Mouse (Mus musculus) hindbrain, embryonic 15.5 days (tissue): ENCODE results near the gene Sprr2b. TPM values are rescaled to one million over a fixed set of nuclear protein-coding genes. Genes with fewer than 3 reads are reported as not detected.

Source experiments
- ATAC-seq: fragments of 200-750 bp; cut with Nextera tagmentation; 2 replicates; pipeline ENCODE4 v1.8.0; 2017; ENCODE audit warnings: low read depth, moderate number of reproducible peaks, moderate TSS enrichment; ENCODE audit not compliant: low FRiP score
- H3K27ac ChIP-seq: fragments of 300-500 bp; sonication (generic); replicated peaks from 2 replicates; pipeline ENCODE4 v1.5.1; 2015; ENCODE audit warnings: mild to moderate bottlenecking, inconsistent platforms
- H3K27me3 ChIP-seq: fragments of 300-500 bp; sonication (generic); 2 replicates; pipeline ENCODE4 v1.6.1; 2015; ENCODE audit warnings: control low read depth, inconsistent platforms
- H3K36me3 ChIP-seq: fragments of 300-500 bp; sonication (generic); 2 replicates; pipeline ENCODE4 v1.6.1; 2015; ENCODE audit warnings: control low read depth, inconsistent platforms
- H3K4me1 ChIP-seq: fragments of 300-500 bp; sonication (generic); replicated peaks from 2 replicates; pipeline ENCODE4 v1.6.1; 2015; ENCODE audit warnings: control low read depth, inconsistent platforms
- H3K4me2 ChIP-seq: fragments of 300-500 bp; sonication (generic); 2 replicates; pipeline ENCODE4 v1.6.1; 2015; ENCODE audit warnings: moderate library complexity, mild to moderate bottlenecking, inconsistent platforms
- H3K4me3 ChIP-seq: fragments of 300-500 bp; sonication (generic); 2 replicates; pipeline ENCODE4 v1.5.1; 2015; ENCODE audit warnings: mild to moderate bottlenecking, inconsistent platforms
- H3K9ac ChIP-seq: fragments of 300-500 bp; sonication (generic); 2 replicates; pipeline ENCODE4 v1.6.1; 2015; ENCODE audit warnings: inconsistent platforms
- H3K9me3 ChIP-seq: fragments of 300-500 bp; sonication (generic); 2 replicates; pipeline ENCODE4 v1.6.1; 2016; ENCODE audit warnings: control low read depth, inconsistent platforms
- WGBS: fragments of 180-500 bp; shearing (Covaris S2); methylation state at CpG from one replicate; pipeline ENCODE4 v1.1.7; 2015; 5-methylcytosine and 5-hydroxymethylcytosine counted together
- polyA plus RNA-seq: library from polyadenylated mRNA; unstranded; fragments of >200 nt; fragmentation: Nextera tagmentation; extraction: Ambion mirVana; gene quantifications from 2 replicates; pipeline ENCODE4 v1.2.1, GENCODE M21; 2015

Sprr2b gene
- polyA plus RNA-seq, 1 experiment from 2014 or later: not detected

DNA sequence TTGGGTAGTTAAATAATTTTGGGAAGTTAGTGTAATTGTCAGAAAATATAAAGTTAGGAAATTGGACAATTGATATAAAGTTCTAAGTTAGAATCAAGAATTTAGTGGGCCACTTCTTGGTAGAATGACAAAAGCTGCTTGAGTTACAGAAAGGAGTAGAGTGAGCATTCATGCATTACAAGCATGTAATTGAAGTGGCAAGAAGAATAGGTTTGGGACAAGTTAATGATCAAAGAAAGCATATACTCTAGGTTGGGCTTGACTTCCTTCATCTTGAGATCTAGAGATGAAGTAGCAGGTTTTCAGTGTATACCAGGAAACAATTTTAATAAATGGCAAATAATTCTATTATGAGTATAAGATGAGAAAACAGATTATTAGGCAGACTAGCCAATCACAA lies 45.2 kb downstream of the Sprr2b start:
- H3K4me2 ChIP-seq: no peak overlapping the region
- no peaks in the 10 kb centered on the region for H3K27me3 ChIP-seq
- H3K27ac ChIP-seq: no peak overlapping the region
- no peak for ATAC-seq
- H3K4me1 ChIP-seq: no peaks in the 10 kb centered on the region
- H3K9ac ChIP-seq: no peak overlapping the region
- H3K9me3 ChIP-seq: 0 out of 2 replicates have a peak, but pooled peaks cover 4% of the 10 kb centered on the region
- no peaks in the 10 kb centered on the region for H3K36me3 ChIP-seq
- no peak overlapping the region for H3K4me3 ChIP-seq

DNA sequence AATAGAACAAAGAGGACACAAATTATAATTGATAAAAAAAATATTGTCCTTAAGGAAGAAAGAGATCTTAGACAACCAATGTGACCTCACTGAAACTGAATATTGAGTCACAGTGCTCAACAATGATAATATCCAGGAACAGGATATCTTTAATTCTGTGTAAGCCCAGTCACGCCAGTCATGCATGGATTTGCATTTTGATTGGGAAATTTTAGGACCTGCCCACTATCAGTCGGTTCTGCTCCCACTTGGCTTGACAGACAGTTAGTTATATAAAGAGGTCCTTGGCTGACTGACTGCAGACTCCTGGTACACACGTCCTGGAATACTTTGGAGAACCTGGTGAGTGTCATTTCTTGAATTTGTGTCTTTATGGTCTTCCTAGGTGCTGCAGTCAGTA lies 48.5 kb downstream of the Sprr2b start, which contains the start of gene Sprr2f:
TSS of gene Sprr2f (plus strand) at position 301 of the 400 bp plus-strand sequence.
- no peaks in the 10 kb centered on the region for H3K4me1 ChIP-seq
- H3K4me3 ChIP-seq: no peak within 1 kb of the TSS
- 68% methylated on average over 3 of the region's 3 CpGs for WGBS
- ATAC-seq: no peak
- no peaks in the 10 kb centered on the region for H3K36me3 ChIP-seq
- no peak within 1 kb of the TSS for H3K27ac ChIP-seq
- H3K4me2 ChIP-seq: no peak within 1 kb of the TSS
- no peaks in the 10 kb centered on the region for H3K27me3 ChIP-seq
- no peaks in the 10 kb centered on the region for H3K9me3 ChIP-seq
- no peak within 1 kb of the TSS for H3K9ac ChIP-seq

Other genes starting within 250 kb of the Sprr2b start
- gene Lor, start 233.5 kb upstream of the Sprr2b start, polyA plus RNA-seq: 8.7 and 12.1 TPM in 2 replicates
- not detected in 2 replicates for gene Prr9, start 192.7 kb upstream of the Sprr2b start, polyA plus RNA-seq
- not detected in 2 replicates for gene Lelp1, start 173.9 kb upstream of the Sprr2b start, polyA plus RNA-seq
- not detected in 2 replicates for gene Sprr2a1, start 100.8 kb upstream of the Sprr2b start, polyA plus RNA-seq
- gene Sprr2a2, start 100.7 kb upstream of the Sprr2b start, polyA plus RNA-seq: 0.29 TPM in 1 of 2 replicates, not detected in the other
- gene Sprr2a3, start 31.2 kb upstream of the Sprr2b start, polyA plus RNA-seq: not detected in 2 replicates
- gene Sprr2d, start 22.5 kb downstream of the Sprr2b start, polyA plus RNA-seq: not detected in 2 replicates
- gene Sprr2e, start 35.5 kb downstream of the Sprr2b start, polyA plus RNA-seq: not detected in 2 replicates
- gene Sprr2f, start 48.6 kb downstream of the Sprr2b start, polyA plus RNA-seq: not detected in 2 replicates
- not detected in 2 replicates for gene Sprr2h, start 69.1 kb downstream of the Sprr2b start, polyA plus RNA-seq
- gene Sprr2i, start 91.4 kb downstream of the Sprr2b start, polyA plus RNA-seq: not detected in 2 replicates
- not detected in 2 replicates for gene Sprr2j-ps, start 101.5 kb downstream of the Sprr2b start, polyA plus RNA-seq
- 6.2 and 10.3 TPM in 2 replicates for gene Gm9774, start 112.8 kb downstream of the Sprr2b start, polyA plus RNA-seq
- gene Sprr2k, start 116.0 kb downstream of the Sprr2b start, polyA plus RNA-seq: not detected in 2 replicates
- not detected in 2 replicates for gene Sprr1b, start 122.2 kb downstream of the Sprr2b start, polyA plus RNA-seq
- not detected in 2 replicates for gene Sprr3, start 142.1 kb downstream of the Sprr2b start, polyA plus RNA-seq
- gene Sprr1a, start 169.3 kb downstream of the Sprr2b start, polyA plus RNA-seq: not detected in 2 replicates
- not detected in 2 replicates for gene Sprr4, start 183.9 kb downstream of the Sprr2b start, polyA plus RNA-seq
- gene 2310046K23Rik, start 217.9 kb downstream of the Sprr2b start, polyA plus RNA-seq: not detected in 2 replicates